Mouse (Mus musculus): ENCODE results near the gene Snx10.

- TF ChIP-seq POLR2A (IDR thresholded peaks at IDR 0.05; ENCODE audit: low read depth, low read length) (no peak), CTCF (IDR thresholded peaks at IDR 0.05; ENCODE audit: extremely low read depth, insufficient read length, insufficient replicate concordance, low read depth, low read length) (no peak)
Observed at GRCm38 (mm10) chr6:51632928-51633662, 109.4 kb downstream of the Snx10 start.
